Mouse (Mus musculus): Measurements from ENCODE around the gene Ugt1a10. TPM values are rescaled to one million over a fixed set of nuclear protein-coding genes. Genes with fewer than 3 reads are reported as not detected.
A peak's percentile ranks its signal among the peaks of the same experiment; 100 is the strongest.

Ugt1a10 gene
- polyA plus RNA-seq, 1 experiment: 166 TPM

- Histone ChIP-seq H3K4me1 (ENCODE audit: control insufficient read depth, insufficient read depth, low read length) (no peaks in the 10 kb centered on the region; the same call in 1 of the 2 replicates), H3K27me3 (replicated peaks; ENCODE audit: control insufficient read depth, insufficient read depth, low read length) (no peaks in the 10 kb centered on the region), H3K4me3 (ENCODE audit: insufficient read depth, low read depth, low read length) (no peak overlapping the region), H3K36me3 (ENCODE audit: control insufficient read depth, insufficient read depth, low read length) (no peaks in the 10 kb centered on the region), H3K27ac (ENCODE audit: insufficient read depth, low read depth, low read length) (no peak overlapping the region)
- TF ChIP-seq CTCF (conservative IDR thresholded peaks at IDR 0.05; ENCODE audit: insufficient read depth, insufficient read length, low read depth, low read length) (no peak), POLR2A (IDR thresholded peaks at IDR 0.05; ENCODE audit: low read depth, low read length) (no peak)
- 54% methylated on average over 8 of the region's 8 CpGs for WGBS
- DNase-seq: peak; percentile 62
Observed at GRCm38 (mm10) chr1:88258881-88259642, 203.9 kb downstream of the Ugt1a10 start.

- H3K27ac ChIP-seq (ENCODE audit: insufficient read depth, low read depth, low read length): no peak overlapping the region
- no peaks in the 10 kb centered on the region for H3K36me3 ChIP-seq (ENCODE audit: control insufficient read depth, insufficient read depth, low read length)
- H3K4me3 ChIP-seq (ENCODE audit: insufficient read depth, low read depth, low read length): no peak overlapping the region
- WGBS: 71% methylated on average over 4 of the region's 4 CpGs
- DNase-seq: no peak
- no peak for TF ChIP-seq POLR2A (IDR thresholded peaks at IDR 0.05; ENCODE audit: low read depth, low read length)
- TF ChIP-seq CTCF (conservative IDR thresholded peaks at IDR 0.05; ENCODE audit: insufficient read depth, insufficient read length, low read depth, low read length): no peak
- no peaks in the 10 kb centered on the region for H3K27me3 ChIP-seq (replicated peaks; ENCODE audit: control insufficient read depth, insufficient read depth, low read length)
- H3K4me1 ChIP-seq (ENCODE audit: control insufficient read depth, insufficient read depth, low read length): no peaks in the 10 kb centered on the region; the same call in 1 of the 2 replicates
Observed at GRCm38 (mm10) chr1:88259643-88260024, 204.4 kb downstream of the Ugt1a10 start.

GRCm38 (mm10) chr1:88260114-88260513 is 204.9 kb downstream of the Ugt1a10 start:
- DNase-seq: peak; percentile 73
- Histone ChIP-seq H3K4me3 (ENCODE audit: insufficient read depth, low read depth, low read length) (no peak overlapping the region), H3K36me3 (ENCODE audit: control insufficient read depth, insufficient read depth, low read length) (no peaks in the 10 kb centered on the region), H3K27ac (ENCODE audit: insufficient read depth, low read depth, low read length) (no peak overlapping the region), H3K4me1 (ENCODE audit: control insufficient read depth, insufficient read depth, low read length) (no peaks in the 10 kb centered on the region; the same call in 1 of the 2 replicates), H3K27me3 (replicated peaks; ENCODE audit: control insufficient read depth, insufficient read depth, low read length) (no peaks in the 10 kb centered on the region)
- TF ChIP-seq CTCF (conservative IDR thresholded peaks at IDR 0.05; ENCODE audit: insufficient read depth, insufficient read length, low read depth, low read length) (no peak), POLR2A (IDR thresholded peaks at IDR 0.05; ENCODE audit: low read depth, low read length) (no peak)
- 65% methylated on average over 6 of the region's 6 CpGs for WGBS

GRCm38 (mm10) chr1:88260604-88261377 is 205.6 kb downstream of the Ugt1a10 start:
- H3K4me3 ChIP-seq (ENCODE audit: insufficient read depth, low read depth, low read length): no peak overlapping the region
- no peaks in the 10 kb centered on the region for H3K36me3 ChIP-seq (ENCODE audit: control insufficient read depth, insufficient read depth, low read length)
- no peak overlapping the region for H3K27ac ChIP-seq (ENCODE audit: insufficient read depth, low read depth, low read length)
- no peak for DNase-seq
- no peaks in the 10 kb centered on the region; the same call in 1 of the 2 replicates for H3K4me1 ChIP-seq (ENCODE audit: control insufficient read depth, insufficient read depth, low read length)
- 77% methylated on average over 10 of the region's 10 CpGs for WGBS
- no peaks in the 10 kb centered on the region for H3K27me3 ChIP-seq (replicated peaks; ENCODE audit: control insufficient read depth, insufficient read depth, low read length)
- no peak for TF ChIP-seq CTCF (conservative IDR thresholded peaks at IDR 0.05; ENCODE audit: insufficient read depth, insufficient read length, low read depth, low read length)
- TF ChIP-seq POLR2A (IDR thresholded peaks at IDR 0.05; ENCODE audit: low read depth, low read length): no peak

- WGBS: 84% methylated on average over 7 of the region's 7 CpGs
- TF ChIP-seq POLR2A (IDR thresholded peaks at IDR 0.05; ENCODE audit: low read depth, low read length): no peak
- no peak for TF ChIP-seq CTCF (conservative IDR thresholded peaks at IDR 0.05; ENCODE audit: insufficient read depth, insufficient read length, low read depth, low read length)
- Histone ChIP-seq H3K4me3 (ENCODE audit: insufficient read depth, low read depth, low read length) (no peak overlapping the region), H3K27me3 (replicated peaks; ENCODE audit: control insufficient read depth, insufficient read depth, low read length) (no peaks in the 10 kb centered on the region), H3K27ac (ENCODE audit: insufficient read depth, low read depth, low read length) (no peak overlapping the region), H3K36me3 (ENCODE audit: control insufficient read depth, insufficient read depth, low read length) (peaks cover 2% of the 10 kb centered on the region; the same call in 1 of the 2 replicates), H3K4me1 (ENCODE audit: control insufficient read depth, insufficient read depth, low read length) (no peaks in the 10 kb centered on the region; the same call in 1 of the 2 replicates)
- no peak for DNase-seq
Observed at GRCm38 (mm10) chr1:88261706-88262105, 206.5 kb downstream of the Ugt1a10 start.

- no peak overlapping the region for H3K27ac ChIP-seq (ENCODE audit: insufficient read depth, low read depth, low read length)
- H3K4me3 ChIP-seq (ENCODE audit: insufficient read depth, low read depth, low read length): no peak overlapping the region
- peak; percentile 64 for DNase-seq
- TF ChIP-seq CTCF (conservative IDR thresholded peaks at IDR 0.05; ENCODE audit: insufficient read depth, insufficient read length, low read depth, low read length) (no peak), POLR2A (IDR thresholded peaks at IDR 0.05; ENCODE audit: low read depth, low read length) (no peak)
- H3K4me1 ChIP-seq (ENCODE audit: control insufficient read depth, insufficient read depth, low read length): no peaks in the 10 kb centered on the region; the same call in 1 of the 2 replicates
- 47% methylated on average over 4 of the region's 4 CpGs for WGBS
- no peaks in the 10 kb centered on the region for H3K27me3 ChIP-seq (replicated peaks; ENCODE audit: control insufficient read depth, insufficient read depth, low read length)
- peaks cover 2% of the 10 kb centered on the region; the same call in 1 of the 2 replicates for H3K36me3 ChIP-seq (ENCODE audit: control insufficient read depth, insufficient read depth, low read length)
Observed at GRCm38 (mm10) chr1:88262255-88262654, 207.1 kb downstream of the Ugt1a10 start.

GRCm38 (mm10) chr1:88262961-88263360 is 207.8 kb downstream of the Ugt1a10 start:
- Histone ChIP-seq H3K36me3 (ENCODE audit: control insufficient read depth, insufficient read depth, low read length) (peaks cover 4% of the 10 kb centered on the region; the same call in 1 of the 2 replicates), H3K4me3 (ENCODE audit: insufficient read depth, low read depth, low read length) (no peak overlapping the region), H3K4me1 (ENCODE audit: control insufficient read depth, insufficient read depth, low read length) (no peaks in the 10 kb centered on the region; the same call in 1 of the 2 replicates), H3K27me3 (replicated peaks; ENCODE audit: control insufficient read depth, insufficient read depth, low read length) (no peaks in the 10 kb centered on the region), H3K27ac (ENCODE audit: insufficient read depth, low read depth, low read length) (no peak overlapping the region)
- 70% methylated on average over 6 of the region's 6 CpGs for WGBS
- TF ChIP-seq POLR2A (IDR thresholded peaks at IDR 0.05; ENCODE audit: low read depth, low read length) (no peak), CTCF (conservative IDR thresholded peaks at IDR 0.05; ENCODE audit: insufficient read depth, insufficient read length, low read depth, low read length) (no peak)
- DNase-seq: no peak

Data from kidney, adult 2 months (tissue).